Mouse (Mus musculus) heart, embryonic 16.5 days (tissue): ENCODE data around the gene Defb48. TPM values are rescaled to one million over a fixed set of nuclear protein-coding genes. Genes with fewer than 3 reads are reported as not detected.

Experiments
- ATAC-seq: fragments of 200-750 bp; cut with Nextera tagmentation; replicated peaks from 2 replicates; pipeline ENCODE4 v1.8.0; 2017; ENCODE audit warnings: moderate number of reproducible peaks; ENCODE audit not compliant: insufficient read depth, low FRiP score; ENCODE audit errors: extremely low read depth
- H3K27ac ChIP-seq: fragments of 300-500 bp; sonication (generic); 2 replicates; pipeline ENCODE4 v1.5.1; 2014; ENCODE audit warnings: mild to moderate bottlenecking, low read length, control low read depth, moderate library complexity
- H3K27me3 ChIP-seq: fragments of 300-500 bp; sonication (generic); 2 replicates; pipeline ENCODE4 v1.6.1; 2014; ENCODE audit warnings: low read length, mixed read lengths; ENCODE audit not compliant: control insufficient read depth, insufficient read depth
- H3K36me3 ChIP-seq: fragments of 300-500 bp; sonication (generic); 2 replicates; pipeline ENCODE4 v1.6.1; 2014; ENCODE audit not compliant: control insufficient read depth, insufficient read depth
- H3K4me1 ChIP-seq: fragments of 300-500 bp; sonication (generic); 2 replicates; pipeline ENCODE4 v1.6.1; 2014; ENCODE audit warnings: low read length, mixed read lengths; ENCODE audit not compliant: control insufficient read depth, insufficient read depth
- H3K4me2 ChIP-seq: fragments of 300-500 bp; sonication (generic); 2 replicates; pipeline ENCODE4 v1.6.1; 2014; ENCODE audit warnings: low read depth, mild to moderate bottlenecking, control low read depth, low read length
- H3K4me3 ChIP-seq: fragments of 300-500 bp; sonication (generic); 2 replicates; pipeline ENCODE4 v1.5.1; 2014; ENCODE audit warnings: mild to moderate bottlenecking, control low read depth, low read length
- H3K9ac ChIP-seq: fragments of 300-500 bp; sonication (generic); 2 replicates; pipeline ENCODE4 v1.6.1; 2014; ENCODE audit warnings: low read length, control low read depth
- H3K9me3 ChIP-seq: fragments of 300-500 bp; sonication (generic); replicated peaks from 2 replicates; pipeline ENCODE4 v1.6.1; 2016; ENCODE audit warnings: low read length; ENCODE audit not compliant: control insufficient read depth
- WGBS: fragments of 180-500 bp; shearing (Covaris S2); extraction: QIAGEN DNeasy Blood & Tissue Kit; methylation state at CpG from one replicate; pipeline ENCODE4 v1.1.7; 2014; 5-methylcytosine and 5-hydroxymethylcytosine counted together
- polyA plus RNA-seq: library from polyadenylated mRNA; unstranded; fragments of >200 nt; fragmentation: Nextera tagmentation; extraction: Ambion mirVana; gene quantifications from 2 replicates; pipeline ENCODE4 v1.2.1, GENCODE M21; 2015

Defb48 gene
- polyA plus RNA-seq, 1 experiment from 2014 or later: not detected

- ATAC-seq: no peak
- no peaks in the 10 kb centered on the region for H3K27me3 ChIP-seq
- no peak overlapping the region for H3K4me2 ChIP-seq
- H3K4me3 ChIP-seq: no peak overlapping the region
- 96% methylated on average over 3 of the region's 3 CpGs for WGBS
- no peak overlapping the region for H3K9ac ChIP-seq
- H3K27ac ChIP-seq: no peak overlapping the region
- H3K4me1 ChIP-seq: no peaks in the 10 kb centered on the region
- peaks cover 14% of the 10 kb centered on the region for H3K36me3 ChIP-seq
- H3K9me3 ChIP-seq: peaks cover 2% of the 10 kb centered on the region; the same call in 1 of the 2 replicates
Observed at GRCm38 (mm10) chr14:62939435-62939834, 44.9 kb downstream of the Defb48 start.

GRCm38 (mm10) chr14:62937675-62938074 is 46.6 kb downstream of the Defb48 start:
- Histone ChIP-seq H3K27me3 (no peaks in the 10 kb centered on the region), H3K4me1 (no peaks in the 10 kb centered on the region), H3K36me3 (peaks cover 8% of the 10 kb centered on the region), H3K4me2 (no peak overlapping the region), H3K4me3 (no peak overlapping the region), H3K9me3 (peaks cover 2% of the 10 kb centered on the region; the same call in 1 of the 2 replicates), H3K9ac (no peak overlapping the region), H3K27ac (no peak overlapping the region)
- ATAC-seq: no peak
- 79% methylated on average over 5 of the region's 5 CpGs for WGBS

GRCm38 (mm10) chr14:62936631-62937380 is 47.5 kb downstream of the Defb48 start:
- no peak overlapping the region for H3K4me3 ChIP-seq
- no peak overlapping the region for H3K4me2 ChIP-seq
- peaks cover 8% of the 10 kb centered on the region for H3K36me3 ChIP-seq
- H3K27me3 ChIP-seq: no peaks in the 10 kb centered on the region
- peaks cover 2% of the 10 kb centered on the region; the same call in 1 of the 2 replicates for H3K9me3 ChIP-seq
- ATAC-seq: no peak
- H3K9ac ChIP-seq: no peak overlapping the region
- 74% methylated on average over 6 of the region's 6 CpGs for WGBS
- H3K27ac ChIP-seq: no peak overlapping the region
- no peaks in the 10 kb centered on the region for H3K4me1 ChIP-seq

- H3K4me3 ChIP-seq: no peak overlapping the region
- no peaks in the 10 kb centered on the region for H3K27me3 ChIP-seq
- no peak overlapping the region for H3K4me2 ChIP-seq
- H3K36me3 ChIP-seq: peaks cover 8% of the 10 kb centered on the region
- 76% methylated on average over 9 of the region's 9 CpGs for WGBS
- no peaks in the 10 kb centered on the region for H3K4me1 ChIP-seq
- no peak for ATAC-seq
- H3K27ac ChIP-seq: no peak overlapping the region
- no peak overlapping the region for H3K9ac ChIP-seq
- peaks cover 2% of the 10 kb centered on the region; the same call in 1 of the 2 replicates for H3K9me3 ChIP-seq
Observed at GRCm38 (mm10) chr14:62935361-62935760, 48.9 kb downstream of the Defb48 start.

GRCm38 (mm10) chr14:62928101-62928541 is 56.2 kb downstream of the Defb48 start:
- Histone ChIP-seq H3K27me3 (no peaks in the 10 kb centered on the region), H3K9me3 (0 out of 2 replicates have a peak, but pooled peaks cover 2% of the 10 kb centered on the region), H3K36me3 (peaks cover 12% of the 10 kb centered on the region), H3K4me3 (no peak overlapping the region), H3K4me1 (no peaks in the 10 kb centered on the region; the same call in 1 of the 2 replicates), H3K9ac (no peak overlapping the region), H3K27ac (no peak overlapping the region), H3K4me2 (no peak overlapping the region)
- 57% methylated on average over 5 of the region's 5 CpGs for WGBS
- 0 out of 2 replicates have a peak, but pooled peaks have one; percentile 14 for ATAC-seq

Other genes with a start within 250 kb of the Defb48 start
- gene Ints6, start 223.3 kb downstream of the Defb48 start, polyA plus RNA-seq: 15.6 TPM in 2 replicates
- 4.0 and 4.5 TPM in 2 replicates for gene Wdfy2, start 146.8 kb downstream of the Defb48 start, polyA plus RNA-seq
- gene Defb47, start 13.6 kb upstream of the Defb48 start, polyA plus RNA-seq: not detected in 2 replicates
- not detected in 2 replicates for gene Defb43, start 27.3 kb upstream of the Defb48 start, polyA plus RNA-seq
- 1.2 and 2.2 TPM in 2 replicates for gene Defb42, start 62.5 kb upstream of the Defb48 start, polyA plus RNA-seq
- gene Defb30, start 65.5 kb upstream of the Defb48 start, polyA plus RNA-seq: not detected in 2 replicates